Mouse (Mus musculus): ENCODE measurements at regions not wholly inside any gene's neighbourhood (a gene's known extent, or its start where the extent isn't known, plus 50 kb on each side); places are given as distances from the start of the nearest gene placed in this dataset.

DNA sequence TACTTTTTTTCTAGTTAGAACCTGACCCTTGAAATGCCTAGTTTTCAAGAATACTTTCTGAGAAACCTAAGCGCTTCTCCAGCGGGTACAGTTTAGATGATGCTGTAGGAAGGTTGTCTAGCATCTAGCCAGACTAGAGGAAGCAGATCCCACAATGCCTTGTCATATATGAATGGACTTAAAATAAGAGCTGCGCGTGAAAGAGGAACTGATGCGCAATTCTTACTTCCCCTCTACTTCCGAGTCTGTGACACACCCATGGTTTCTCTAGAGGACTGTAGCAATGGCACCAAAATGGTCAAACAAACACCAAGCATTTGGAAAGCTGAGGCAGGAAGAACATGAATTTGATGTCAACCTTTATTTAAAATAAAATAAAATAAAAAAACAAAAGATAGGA lies 167.6 kb upstream of the Tyw5 start:
- Histone ChIP-seq H3K36me3 (no peaks in the 10 kb centered on the region), H3K4me2 (peak overlapping the region; percentile 46; the same call in 1 of the 2 replicates), H3K9me3 (no peaks in the 10 kb centered on the region), H3K4me1 (peaks cover 27% of the 10 kb centered on the region), H3K27ac (replicated peaks) (no peak overlapping the region; the same call in 1 of the 2 replicates), H3K4me3 (no peak overlapping the region), H3K9ac (no peak overlapping the region), H3K27me3 (replicated peaks) (no peaks in the 10 kb centered on the region)
- ATAC-seq (ENCODE audit: extremely low read depth, insufficient number of reproducible peaks, low FRiP score, low TSS enrichment) = no peak
- WGBS = 94% methylated on average over 6 of the region's 6 CpGs

- no peaks in the 10 kb centered on the region for H3K9me3 ChIP-seq
- 81% methylated on average over 5 of the region's 5 CpGs for WGBS
- H3K36me3 ChIP-seq = no peaks in the 10 kb centered on the region
- H3K4me3 ChIP-seq = no peak overlapping the region
- ATAC-seq (ENCODE audit: extremely low read depth, insufficient number of reproducible peaks, low FRiP score, low TSS enrichment) = no peak
- no peak overlapping the region for H3K27ac ChIP-seq (replicated peaks)
- H3K4me2 ChIP-seq = no peak overlapping the region
- peaks cover 27% of the 10 kb centered on the region for H3K4me1 ChIP-seq
- no peak overlapping the region for H3K9ac ChIP-seq
- no peaks in the 10 kb centered on the region for H3K27me3 ChIP-seq (replicated peaks)
Observed at GRCm38 (mm10) chr1:57576066-57576753, 169.3 kb upstream of the Tyw5 start.

GRCm38 (mm10) chr1:57579086-57579485 lies 172.2 kb upstream of the Tyw5 start:
- H3K4me1 ChIP-seq = peaks cover 5% of the 10 kb centered on the region
- peak overlapping the region; percentile 38; the same call in 1 of the 2 replicates for H3K27ac ChIP-seq (replicated peaks)
- ATAC-seq (ENCODE audit: extremely low read depth, insufficient number of reproducible peaks, low FRiP score, low TSS enrichment) = no peak
- WGBS = 60% methylated on average over 3 of the region's 3 CpGs
- no peaks in the 10 kb centered on the region for H3K9me3 ChIP-seq
- H3K4me3 ChIP-seq = no peak overlapping the region
- H3K27me3 ChIP-seq (replicated peaks) = no peaks in the 10 kb centered on the region
- H3K9ac ChIP-seq = no peak overlapping the region
- H3K36me3 ChIP-seq = no peaks in the 10 kb centered on the region
- H3K4me2 ChIP-seq = no peak overlapping the region

GRCm38 (mm10) chr1:57593707-57594589 lies 180.0 kb upstream of the Spats2l start:
- Histone ChIP-seq H3K27ac (replicated peaks) (no peak overlapping the region), H3K36me3 (no peaks in the 10 kb centered on the region), H3K9me3 (no peaks in the 10 kb centered on the region), H3K4me2 (no peak overlapping the region), H3K4me1 (no peaks in the 10 kb centered on the region), H3K27me3 (replicated peaks) (no peaks in the 10 kb centered on the region), H3K9ac (no peak overlapping the region), H3K4me3 (no peak overlapping the region)
- no peak for ATAC-seq (ENCODE audit: extremely low read depth, insufficient number of reproducible peaks, low FRiP score, low TSS enrichment)
- WGBS = 85% methylated on average over 7 of the region's 7 CpGs

GRCm38 (mm10) chr1:57594815-57595214 lies 179.1 kb upstream of the Spats2l start:
- no peak overlapping the region for H3K9ac ChIP-seq
- no peak overlapping the region for H3K4me2 ChIP-seq
- 73% methylated on average over 5 of the region's 5 CpGs for WGBS
- H3K36me3 ChIP-seq = no peaks in the 10 kb centered on the region
- no peak overlapping the region for H3K27ac ChIP-seq (replicated peaks)
- H3K9me3 ChIP-seq = no peaks in the 10 kb centered on the region
- no peaks in the 10 kb centered on the region for H3K4me1 ChIP-seq
- no peak for ATAC-seq (ENCODE audit: extremely low read depth, insufficient number of reproducible peaks, low FRiP score, low TSS enrichment)
- no peak overlapping the region for H3K4me3 ChIP-seq
- H3K27me3 ChIP-seq (replicated peaks) = no peaks in the 10 kb centered on the region

DNA sequence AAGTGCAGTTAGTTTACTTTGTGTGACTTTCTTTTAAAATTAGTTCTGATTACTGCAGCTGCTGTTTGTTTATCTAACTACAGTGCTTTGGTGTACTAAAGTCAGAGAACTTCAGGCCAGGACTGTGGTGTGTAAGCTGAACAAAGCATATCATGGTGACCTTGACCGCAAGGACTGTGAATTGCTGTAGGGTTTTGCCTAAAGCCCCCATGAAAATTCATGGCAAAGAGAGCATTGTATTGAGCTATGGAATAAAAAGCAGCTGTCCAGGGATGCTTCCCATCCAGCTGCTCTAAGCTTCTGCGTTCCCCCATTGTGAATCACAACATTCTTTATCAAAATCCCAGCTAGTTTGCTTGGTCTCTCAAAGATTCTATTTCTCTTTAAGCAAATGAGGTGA lies 173.0 kb upstream of the Spats2l start:
- Histone ChIP-seq H3K4me2 (no peak overlapping the region), H3K9me3 (no peaks in the 10 kb centered on the region), H3K4me3 (no peak overlapping the region), H3K9ac (no peak overlapping the region), H3K4me1 (peaks cover 2% of the 10 kb centered on the region), H3K36me3 (no peaks in the 10 kb centered on the region), H3K27ac (replicated peaks) (no peak overlapping the region), H3K27me3 (replicated peaks) (no peaks in the 10 kb centered on the region)
- whole genome bisulfite sequencing = 87% methylated on average over 2 of the region's 2 CpGs
- ATAC-seq (ENCODE audit: extremely low read depth, insufficient number of reproducible peaks, low FRiP score, low TSS enrichment) = no peak

DNA sequence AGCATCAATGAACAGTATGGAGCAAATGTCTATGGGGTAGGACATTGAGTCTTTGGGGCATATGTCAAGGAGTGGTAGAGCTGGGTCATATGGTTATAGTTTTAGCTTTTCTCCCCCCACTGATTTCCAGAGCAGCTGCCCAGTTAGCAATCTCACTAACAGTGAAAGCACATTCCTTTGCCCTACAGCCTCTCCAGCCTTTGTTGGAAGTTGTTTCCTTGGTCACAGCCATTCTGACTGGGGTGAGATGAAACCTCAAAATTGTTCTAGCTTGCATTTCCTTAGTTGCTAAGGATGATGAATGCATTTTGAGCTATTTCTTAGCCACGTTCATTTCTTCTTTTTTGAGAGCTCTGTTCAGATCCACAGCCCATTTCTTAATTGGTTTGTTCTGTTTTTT lies 168.4 kb upstream of the Spats2l start:
- Histone ChIP-seq H3K4me2 (no peak overlapping the region), H3K4me3 (no peak overlapping the region), H3K27me3 (replicated peaks) (no peaks in the 10 kb centered on the region), H3K9me3 (no peaks in the 10 kb centered on the region), H3K36me3 (no peaks in the 10 kb centered on the region), H3K27ac (replicated peaks) (no peak overlapping the region), H3K4me1 (peaks cover 10% of the 10 kb centered on the region), H3K9ac (no peak overlapping the region)
- ATAC-seq (ENCODE audit: extremely low read depth, insufficient number of reproducible peaks, low FRiP score, low TSS enrichment) = no peak
- WGBS = 76% methylated on average over 1 of the region's 1 CpGs

GRCm38 (mm10) chr1:57606060-57606683 lies 167.8 kb upstream of the Spats2l start:
- Histone ChIP-seq H3K36me3 (no peaks in the 10 kb centered on the region), H3K4me3 (no peak overlapping the region), H3K27ac (replicated peaks) (no peak overlapping the region), H3K4me2 (no peak overlapping the region), H3K4me1 (peaks cover 10% of the 10 kb centered on the region), H3K9me3 (no peaks in the 10 kb centered on the region), H3K27me3 (replicated peaks) (no peaks in the 10 kb centered on the region), H3K9ac (no peak overlapping the region)
- no peak for ATAC-seq (ENCODE audit: extremely low read depth, insufficient number of reproducible peaks, low FRiP score, low TSS enrichment)
- 60% methylated on average over 4 of the region's 4 CpGs for WGBS

GRCm38 (mm10) chr1:57607026-57607425 lies 166.9 kb upstream of the Spats2l start:
- Histone ChIP-seq H3K4me1 (peaks cover 10% of the 10 kb centered on the region), H3K9me3 (no peaks in the 10 kb centered on the region), H3K9ac (no peak overlapping the region), H3K36me3 (no peaks in the 10 kb centered on the region), H3K4me3 (no peak overlapping the region), H3K4me2 (no peak overlapping the region), H3K27me3 (replicated peaks) (no peaks in the 10 kb centered on the region), H3K27ac (replicated peaks) (no peak overlapping the region)
- WGBS = 58% methylated on average over 8 of the region's 8 CpGs
- no peak for ATAC-seq (ENCODE audit: extremely low read depth, insufficient number of reproducible peaks, low FRiP score, low TSS enrichment)

- no peak overlapping the region for H3K4me2 ChIP-seq
- no peaks in the 10 kb centered on the region for H3K27me3 ChIP-seq (replicated peaks)
- ATAC-seq (ENCODE audit: extremely low read depth, insufficient number of reproducible peaks, low FRiP score, low TSS enrichment) = no peak
- no peaks in the 10 kb centered on the region for H3K9me3 ChIP-seq
- H3K27ac ChIP-seq (replicated peaks) = no peak overlapping the region
- 57% methylated on average over 12 of the region's 12 CpGs for WGBS
- no peak overlapping the region for H3K4me3 ChIP-seq
- H3K9ac ChIP-seq = no peak overlapping the region
- H3K4me1 ChIP-seq = peaks cover 10% of the 10 kb centered on the region
- no peaks in the 10 kb centered on the region for H3K36me3 ChIP-seq
Observed at GRCm38 (mm10) chr1:57607626-57608422, 166.1 kb upstream of the Spats2l start.

- H3K9me3 ChIP-seq = no peaks in the 10 kb centered on the region
- H3K36me3 ChIP-seq = no peaks in the 10 kb centered on the region
- no peak overlapping the region for H3K9ac ChIP-seq
- no peak overlapping the region for H3K4me3 ChIP-seq
- no peak overlapping the region for H3K27ac ChIP-seq (replicated peaks)
- no peaks in the 10 kb centered on the region for H3K27me3 ChIP-seq (replicated peaks)
- no peak overlapping the region for H3K4me2 ChIP-seq
- ATAC-seq (ENCODE audit: extremely low read depth, insufficient number of reproducible peaks, low FRiP score, low TSS enrichment) = no peak
- WGBS = 40% methylated on average over 2 of the region's 2 CpGs
- H3K4me1 ChIP-seq = peaks cover 15% of the 10 kb centered on the region
Observed at GRCm38 (mm10) chr1:57608423-57608679, 165.6 kb upstream of the Spats2l start.
